Mouse (Mus musculus) bone marrow macrophage, adult 2 months (primary cell): ENCODE results near the gene Ifitm2.

Experiments
- CTCF ChIP-seq: IDR thresholded peaks from 2 replicates; pipeline ENCODE4 v1.5.1; 2012; ENCODE audit warnings: low read depth, mild to moderate bottlenecking, low read length, moderate library complexity
- POLR2A ChIP-seq: IDR thresholded peaks from 2 replicates; pipeline ENCODE4 v1.6.1; 2012; ENCODE audit warnings: mild to moderate bottlenecking, low read depth, low read length, borderline replicate concordance

- no peak for TF ChIP-seq CTCF
- no peak for TF ChIP-seq POLR2A
These were observed 31.7 kb upstream of the Ifitm2 start for GRCm38 (mm10) chr7:140987182-140988138.
